Mouse (Mus musculus) ovary, adult 18-20 months (tissue): ENCODE results near the gene Stat3.

Source experiments
- DNase-seq: peaks from one replicate; pipeline ENCODE4 v3.0.0; 2022; ENCODE audit warnings: low spot score, mixed read lengths

Stat3 gene

GRCm38 (mm10) chr11:100939512-100940151 is at the start of gene Stat3:
Stat3 (minus strand) TSS chr11:100939540.
- peak; percentile 98 for DNase-seq

GRCm38 (mm10) chr11:100988674-100989073 is 49.3 kb upstream of the Stat3 start:
- no peak for DNase-seq

GRCm38 (mm10) chr11:100985607-100986006 is 46.3 kb upstream of the Stat3 start:
- DNase-seq, result no peak

- no peak for DNase-seq
Measured at GRCm38 (mm10) chr11:100983778-100984131, 44.4 kb upstream of the Stat3 start.

- DNase-seq, result peak; percentile 58
Measured at GRCm38 (mm10) chr11:100983125-100983777, 43.9 kb upstream of the Stat3 start.

GRCm38 (mm10) chr11:100982087-100982486 is 42.7 kb upstream of the Stat3 start:
- DNase-seq, result no peak

- no peak for DNase-seq
Measured at GRCm38 (mm10) chr11:100981236-100981635, 41.9 kb upstream of the Stat3 start.

GRCm38 (mm10) chr11:100980438-100980837 is 41.1 kb upstream of the Stat3 start:
- no peak for DNase-seq

- no peak for DNase-seq
Measured at GRCm38 (mm10) chr11:100979887-100980286, 40.5 kb upstream of the Stat3 start.

- peak; percentile 67 for DNase-seq
Measured at GRCm38 (mm10) chr11:100975241-100975640, 35.9 kb upstream of the Stat3 start.

GRCm38 (mm10) chr11:100974381-100974970 is 35.1 kb upstream of the Stat3 start:
- no peak for DNase-seq

GRCm38 (mm10) chr11:100973245-100973644 is 33.9 kb upstream of the Stat3 start:
- DNase-seq, result no peak

- DNase-seq, result no peak
Measured at GRCm38 (mm10) chr11:100971455-100971854, 32.1 kb upstream of the Stat3 start.

GRCm38 (mm10) chr11:100970557-100970937 is 31.2 kb upstream of the Stat3 start, which contains the start of gene Cavin1:
Cavin1 (minus strand) TSS chr11:100970887.
- peak; percentile 97 for DNase-seq

- DNase-seq, result peak; percentile 71
Measured at GRCm38 (mm10) chr11:100969744-100970556, 30.6 kb upstream of the Stat3 start.

GRCm38 (mm10) chr11:100969189-100969743 is 29.9 kb upstream of the Stat3 start:
- no peak for DNase-seq

GRCm38 (mm10) chr11:100968501-100968900 is 29.2 kb upstream of the Stat3 start:
- DNase-seq, result no peak

- no peak for DNase-seq
Measured at GRCm38 (mm10) chr11:100967881-100968420, 28.6 kb upstream of the Stat3 start.

- DNase-seq, result no peak
Measured at GRCm38 (mm10) chr11:100967376-100967775, 28.0 kb upstream of the Stat3 start.

GRCm38 (mm10) chr11:100965760-100966159 is 26.4 kb upstream of the Stat3 start:
- no peak for DNase-seq

GRCm38 (mm10) chr11:100964901-100965542 is 25.7 kb upstream of the Stat3 start:
- no peak for DNase-seq
